Mouse (Mus musculus) layer of hippocampus, postnatal 36 days (tissue): ENCODE measurements around the gene Ap1m2. TPM values are rescaled to one million over a fixed set of nuclear protein-coding genes. Genes with fewer than 3 reads are reported as not detected.

Experiments
- DNase-seq, 2 experiments: peaks; one replicate each; pipeline ENCODE4 v3.0.0; 2022
- total RNA-seq, 2 experiments: library from RNA; stranded (reverse); gene quantifications; 2 replicates each; pipeline ENCODE4 v1.2.3; 2021

The Ap1m2 gene
- under 1 TPM; 0.35 to 0.57 TPM for total RNA-seq

- no peak for DNase-seq
Observed at GRCm38 (mm10) chr9:21312134-21312533, at the start of gene Ap1m2. Gene Ap1m2, minus strand, starts transcription at chr9:21312337.

GRCm38 (mm10) chr9:21356981-21357718, 45.0 kb upstream of the Ap1m2 start:
- DNase-seq = peak in 1 of 2 experiments; percentile 56

- DNase-seq = no peak
Observed at GRCm38 (mm10) chr9:21354796-21355195, 42.7 kb upstream of the Ap1m2 start.

GRCm38 (mm10) chr9:21353373-21353686, 41.2 kb upstream of the Ap1m2 start:
- DNase-seq = no peak

- no peak for DNase-seq
Observed at GRCm38 (mm10) chr9:21352463-21353372, 40.6 kb upstream of the Ap1m2 start.

DNA sequence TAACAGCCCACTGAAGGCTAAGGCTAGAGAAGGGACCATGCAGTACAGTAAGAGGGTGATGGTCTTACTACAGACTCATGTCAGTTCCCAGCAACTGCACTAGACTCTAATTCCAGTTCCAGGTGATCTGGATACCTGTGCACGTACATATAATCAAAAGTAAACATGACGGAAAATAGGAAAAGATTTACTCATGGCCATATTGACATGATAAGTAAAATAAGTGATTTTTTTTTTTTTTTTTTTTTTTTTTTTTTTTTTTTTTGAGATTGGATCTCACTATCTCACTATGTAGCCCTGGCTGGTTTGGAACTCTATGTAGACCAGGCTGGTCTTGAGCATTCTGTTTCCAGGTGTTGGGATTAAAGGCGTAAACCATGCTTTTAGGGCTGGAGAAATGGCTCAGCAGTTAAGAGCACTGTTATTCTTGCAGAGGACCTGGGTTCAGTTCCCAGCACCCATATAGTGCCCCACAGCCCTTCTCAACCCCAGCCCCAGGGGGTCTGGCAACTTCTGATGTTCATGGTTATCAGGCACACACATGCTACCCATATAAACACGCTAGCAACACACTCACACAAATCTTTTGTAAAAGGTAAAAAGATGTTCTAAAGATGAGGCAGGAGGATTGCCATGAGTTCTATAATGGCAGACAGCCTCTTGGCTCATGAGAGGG, 39.7 kb upstream of the Ap1m2 start:
- DNase-seq = no peak

GRCm38 (mm10) chr9:21351178-21351577, 39.0 kb upstream of the Ap1m2 start:
- DNase-seq = no peak

- no peak for DNase-seq
Observed at GRCm38 (mm10) chr9:21348152-21348551, 36.0 kb upstream of the Ap1m2 start.

GRCm38 (mm10) chr9:21346627-21347365, 34.7 kb upstream of the Ap1m2 start:
- no peak for DNase-seq

GRCm38 (mm10) chr9:21340411-21340810, 28.3 kb upstream of the Ap1m2 start:
- DNase-seq = no peak

DNA sequence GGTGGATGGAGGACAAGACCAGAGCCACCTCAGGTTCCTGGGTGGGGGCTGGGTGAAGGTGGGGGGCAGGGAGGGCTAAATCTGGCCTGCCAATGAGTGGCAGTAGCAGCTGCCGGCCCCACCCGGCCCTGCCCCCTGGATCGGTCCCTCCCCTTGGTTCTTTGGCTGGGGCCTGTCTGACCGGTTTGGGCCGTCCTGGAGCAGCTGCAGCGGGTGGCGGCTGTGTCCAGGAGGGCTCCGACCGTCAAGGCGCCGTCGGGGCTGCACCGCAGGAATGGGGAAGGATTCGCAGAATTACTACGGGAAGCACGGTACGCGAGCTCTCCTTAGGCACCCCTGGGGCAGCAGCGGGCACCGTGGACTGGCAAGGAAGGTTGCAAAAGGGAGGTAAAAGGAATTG, 25.5 kb upstream of the Ap1m2 start:
- no peak for DNase-seq

- DNase-seq = no peak
Observed at GRCm38 (mm10) chr9:21336491-21336890, 24.4 kb upstream of the Ap1m2 start.

DNA sequence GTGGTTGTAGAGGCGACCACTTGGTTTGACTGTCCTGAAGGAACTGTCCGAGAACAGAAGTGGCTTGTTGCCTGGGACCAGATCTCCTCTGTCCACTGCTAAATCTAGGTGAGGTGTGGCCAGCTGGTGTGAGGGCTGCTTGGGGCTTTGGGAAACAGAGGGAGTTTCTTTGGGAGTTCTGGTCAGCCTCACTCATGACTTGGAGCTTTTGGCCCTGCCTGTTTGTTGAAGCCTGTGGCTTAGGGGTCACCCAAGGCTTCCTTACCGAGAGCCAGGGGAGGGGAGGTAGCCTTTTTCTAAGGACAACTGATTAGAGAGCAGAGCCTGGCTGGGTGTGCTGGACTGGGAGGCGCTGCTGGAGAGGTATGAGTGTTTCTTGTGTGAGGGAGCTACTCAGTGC, 23.3 kb upstream of the Ap1m2 start:
- DNase-seq = no peak

DNA sequence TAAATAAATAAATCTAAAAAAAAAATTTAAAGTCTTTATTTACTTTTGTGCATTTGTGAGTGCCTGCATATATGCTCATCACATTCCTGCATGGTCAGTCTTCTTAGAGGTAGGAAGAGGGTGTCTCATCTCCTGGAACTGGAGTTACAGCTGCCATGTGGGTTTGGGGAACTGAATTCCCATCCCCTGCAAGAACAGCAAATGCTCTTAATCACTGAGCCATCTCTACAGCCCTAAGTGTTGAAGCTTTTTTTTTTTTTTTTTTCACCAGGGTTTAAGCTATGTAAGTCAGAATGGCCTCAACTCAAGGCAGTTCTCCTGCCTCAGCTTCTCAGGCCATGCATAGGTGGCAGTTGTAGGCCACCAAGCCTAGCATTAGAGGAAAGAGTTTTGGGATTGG, 22.6 kb upstream of the Ap1m2 start:
- no peak for DNase-seq

- DNase-seq = no peak
Observed at GRCm38 (mm10) chr9:21333523-21333922, 21.4 kb upstream of the Ap1m2 start.

GRCm38 (mm10) chr9:21332161-21333061, 20.3 kb upstream of the Ap1m2 start:
- no peak for DNase-seq

DNA sequence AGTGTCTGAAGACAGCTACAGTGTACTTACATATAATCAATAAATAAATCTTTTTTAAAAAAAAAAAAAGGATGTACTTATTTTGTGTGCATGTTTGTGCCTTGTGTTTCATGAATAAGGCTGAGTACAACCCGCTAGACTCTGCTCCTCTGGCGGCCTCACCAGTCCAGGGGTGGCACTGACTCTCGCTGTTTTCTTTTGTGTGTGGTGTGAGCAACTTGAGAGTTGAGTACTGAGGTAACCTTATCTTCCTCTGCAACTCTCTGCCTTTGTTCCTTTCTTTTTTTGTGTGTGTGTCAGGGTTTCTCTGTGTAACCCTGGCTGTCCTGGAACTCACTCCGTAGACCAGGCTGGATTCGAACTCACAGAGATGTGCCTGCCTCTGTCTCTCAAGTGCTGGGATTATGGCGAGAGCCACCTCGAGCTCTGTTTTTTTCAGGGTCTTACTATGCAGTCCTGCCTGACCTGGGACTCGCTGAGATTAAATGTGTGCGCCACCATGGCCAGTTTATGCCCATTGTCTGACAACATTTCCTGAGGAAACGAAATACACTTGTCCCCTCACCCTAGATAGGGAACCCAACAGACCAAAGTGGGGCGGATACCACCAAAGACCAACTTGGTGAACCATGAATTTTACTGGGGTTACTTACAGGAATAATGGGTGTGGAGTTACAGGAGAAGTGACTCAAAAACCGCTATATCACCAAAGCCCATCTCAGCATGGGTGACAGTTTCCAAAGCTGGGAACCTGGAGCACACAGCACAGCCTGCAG, 19.4 kb upstream of the Ap1m2 start:
- DNase-seq = no peak

DNA sequence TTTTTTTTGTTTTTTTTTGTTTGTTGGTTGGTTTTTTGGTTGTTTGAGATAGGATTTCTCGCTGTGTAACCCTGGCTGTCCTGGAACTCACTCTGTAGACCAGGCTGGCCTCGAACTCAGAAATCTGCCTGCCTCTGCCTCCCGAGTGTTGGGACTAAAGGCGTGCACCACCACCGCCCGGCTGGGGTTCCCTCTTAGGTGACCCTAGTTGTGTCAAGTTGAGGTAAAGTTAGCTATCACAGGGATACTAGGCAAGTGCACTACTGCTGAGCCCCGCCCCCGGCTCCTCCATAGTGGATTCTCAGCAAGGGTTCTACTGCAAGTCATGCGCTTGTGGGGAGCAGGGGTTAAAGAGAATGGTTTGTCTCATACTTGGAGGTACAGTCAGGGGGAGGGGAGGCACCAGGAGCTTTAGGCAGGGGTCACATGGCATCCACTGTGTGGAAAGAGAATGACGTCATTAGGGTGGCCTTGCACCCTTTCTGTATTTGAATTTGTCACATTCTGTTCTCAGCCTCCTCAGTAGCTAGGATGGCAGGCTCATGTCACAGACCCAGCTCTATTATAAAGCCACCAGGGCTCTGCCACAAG, 17.7 kb upstream of the Ap1m2 start:
- DNase-seq = no peak

- DNase-seq = no peak
Observed at GRCm38 (mm10) chr9:21329041-21329440, 16.9 kb upstream of the Ap1m2 start.

DNA sequence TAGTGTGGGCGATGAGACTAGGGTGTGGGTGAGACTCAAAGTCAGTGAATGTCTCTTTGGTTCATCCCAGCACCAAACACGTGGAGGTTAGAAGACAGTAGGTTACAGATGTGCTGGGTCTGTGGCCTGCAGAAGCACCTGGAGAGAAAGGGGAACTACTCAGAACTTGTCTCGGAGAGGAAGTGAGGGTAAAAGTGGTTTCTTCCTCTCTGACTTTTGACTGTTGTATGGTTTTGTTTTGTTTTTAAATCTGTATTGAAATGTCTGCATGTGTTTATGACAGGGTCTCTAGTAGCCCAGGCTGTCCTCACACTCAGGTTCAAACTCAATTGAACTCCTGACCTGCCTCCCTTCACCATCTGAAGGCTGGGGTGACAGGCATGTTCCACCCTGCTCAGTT, 15.9 kb upstream of the Ap1m2 start:
- no peak for DNase-seq
